Mouse (Mus musculus) megakaryocyte, embryonic 14.5 days (primary cell): Measurements from ENCODE around the gene Gm36210.

Experiments used
- FLI1 ChIP-seq: IDR thresholded peaks from 2 replicates; pipeline ENCODE4 v1.6.1; 2012; ENCODE audit warnings: low read length, inconsistent platforms, mixed read lengths
- GATA1 ChIP-seq: IDR thresholded peaks from 3 replicates; pipeline ENCODE4 v1.6.1; 2012; ENCODE audit warnings: mixed read lengths, low read length, inconsistent platforms, borderline replicate concordance

GRCm38 (mm10) chr7:4933103-4933502 is 26.8 kb upstream of the Gm36210 start:
- no peak for TF ChIP-seq FLI1
- no peak for TF ChIP-seq GATA1
